Mouse (Mus musculus) CD8-positive naive resting alpha-beta T cell, adult 57 days (primary cell): Measurements from ENCODE around the gene Gamt. TPM values are rescaled to one million over a fixed set of nuclear protein-coding genes. Genes with fewer than 3 reads are reported as not detected.

Source experiments
- total RNA-seq: library from RNA; stranded (reverse); gene quantifications from one replicate; pipeline ENCODE4 v1.2.4, GENCODE M21; 2023

Gamt gene
- total RNA-seq, result not detected

GRCm38 (mm10) chr10:80260642-80261584, at the start of gene Gamt, which contains the start of gene Dazap1:
Gene Gamt (minus strand): TSS chr10:80261012.
Gene Dazap1 (plus strand): TSS chr10:80261486.

GRCm38 (mm10) chr10:80295618-80296425, 35.0 kb upstream of the Gamt start, which contains the start of gene Apc2:
Gene Apc2 (plus strand): TSS chr10:80295977.

GRCm38 (mm10) chr10:80292251-80293146, 31.7 kb upstream of the Gamt start, which contains the start of gene Rps15:
Gene Rps15 (plus strand): TSS chr10:80292453.

GRCm38 (mm10) chr10:80248971-80249640, 11.7 kb downstream of the Gamt start, which contains the start of gene Ndufs7:
Gene Ndufs7 (plus strand): TSS chr10:80249121.

DNA sequence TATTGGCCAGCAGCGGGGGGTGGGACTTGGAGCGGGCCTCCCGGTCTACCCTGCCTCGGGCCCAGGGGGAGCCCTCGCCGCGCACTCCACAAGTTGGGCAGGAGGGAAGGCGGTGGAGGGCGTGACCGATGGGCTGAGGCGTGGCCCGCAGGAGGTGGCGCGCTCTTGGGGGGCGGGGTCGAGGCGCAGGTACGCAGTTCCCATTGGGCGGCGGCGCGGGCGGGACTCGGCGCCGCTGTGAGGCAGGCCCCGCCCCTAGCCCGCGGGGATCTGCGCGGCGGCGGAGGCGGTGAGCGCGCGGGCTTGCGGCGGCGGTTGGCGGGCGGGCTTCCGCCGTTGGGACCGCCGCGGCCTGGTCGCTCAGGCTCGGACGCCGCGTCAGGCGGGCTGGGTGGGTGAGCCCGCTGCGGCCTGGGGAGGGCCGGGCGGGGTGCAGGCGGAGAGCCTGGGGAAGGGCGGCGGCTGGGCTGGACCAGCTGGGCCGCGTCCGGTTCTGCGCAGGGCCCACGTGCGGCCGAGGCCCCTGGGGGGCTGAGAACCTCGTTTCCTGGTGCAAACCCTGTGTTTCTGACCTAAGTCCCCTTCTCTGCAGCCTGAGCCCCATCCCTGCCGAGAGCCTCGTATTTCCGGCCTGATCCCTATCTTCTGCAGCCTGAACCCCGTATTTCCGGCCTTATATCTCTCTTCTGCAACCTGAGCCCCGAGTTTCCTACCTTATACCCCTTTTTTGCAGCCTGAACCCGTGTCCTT, 34.2 kb downstream of the Gamt start, which contains the start of gene Mum1:
Gene Mum1 (plus strand): TSS at position 19 of the 750 bp plus-strand sequence.

Other genes with a start within 250 kb of the Gamt start
- gene Arhgap45, start 244.4 kb downstream of the Gamt start, total RNA-seq, result 806 TPM
- gene Polr2e, start 221.2 kb downstream of the Gamt start, total RNA-seq, result 68.7 TPM
- gene Gpx4, start 213.8 kb downstream of the Gamt start, total RNA-seq, result 131 TPM
- gene Sbno2, start 155.4 kb downstream of the Gamt start, total RNA-seq, result 99.0 TPM
- gene Stk11, start 145.2 kb downstream of the Gamt start, total RNA-seq, result 128 TPM
- gene Atp5d, start 122.4 kb downstream of the Gamt start, total RNA-seq, result 159 TPM
- 24.5 TPM for gene Cbarp, start 120.2 kb downstream of the Gamt start, total RNA-seq
- 121 TPM for gene Midn, start 112.7 kb downstream of the Gamt start, total RNA-seq
- gene Cirbp, start 95.0 kb downstream of the Gamt start, total RNA-seq, result 211 TPM
- gene 1600002K03Rik, start 88.1 kb downstream of the Gamt start, total RNA-seq, result 18.5 TPM
- gene Efna2, start 81.5 kb downstream of the Gamt start, total RNA-seq, result not detected
- 59.2 TPM for gene Mum1, start 34.6 kb downstream of the Gamt start, total RNA-seq
- gene Ndufs7, start 11.9 kb downstream of the Gamt start, total RNA-seq, result 94.3 TPM
- 161 TPM for gene Dazap1, start 474 bp upstream of the Gamt start, total RNA-seq
- 3,989 TPM for gene Rps15, start 31.4 kb upstream of the Gamt start, total RNA-seq
- not detected for gene Apc2, start 35.0 kb upstream of the Gamt start, total RNA-seq
- gene 2310011J03Rik, start 59.5 kb upstream of the Gamt start, total RNA-seq, result 23.6 TPM
- 3.0 TPM for gene Pcsk4, start 68.5 kb upstream of the Gamt start, total RNA-seq
- gene Reep6, start 68.9 kb upstream of the Gamt start, total RNA-seq, result 0.24 TPM
- not detected for gene Adamtsl5, start 87.4 kb upstream of the Gamt start, total RNA-seq
- gene Plk5, start 95.4 kb upstream of the Gamt start, total RNA-seq, result not detected
- 6.2 TPM for gene Mex3d, start 126.6 kb upstream of the Gamt start, total RNA-seq
- gene Mbd3, start 138.5 kb upstream of the Gamt start, total RNA-seq, result 122 TPM
- gene Uqcr11, start 145.8 kb upstream of the Gamt start, total RNA-seq, result 59.9 TPM
- 102 TPM for gene Tcf3, start 172.6 kb upstream of the Gamt start, total RNA-seq
- not detected for gene Onecut3, start 233.8 kb upstream of the Gamt start, total RNA-seq